Mouse (Mus musculus): ENCODE data around the gene Hbs1l. TPM values are rescaled to one million over a fixed set of nuclear protein-coding genes. Genes with fewer than 3 reads are reported as not detected.

Hbs1l gene
- 32.0 and 41.8 TPM in 2 replicates for polyA plus RNA-seq (2021; fragmentation: Nextera tagmentation)
- long read RNA-seq, experiment 1, transcript Hbs1l-201 (18 exons, 2,793 nt) = minor isoform, 9 of 347 reads
- long read RNA-seq, experiment 1, transcript Hbs1l-209 (18 exons, 2,733 nt) = major isoform, 265 of 347 reads
- long read RNA-seq, experiment 1, transcript Hbs1l-203 (5 exons, 2,625 nt) = minor isoform, 11 of 347 reads
- long read RNA-seq, experiment 1, partial matches to known transcripts = 21 of 347 reads
- long read RNA-seq, experiment 1, other reads (novel, unspliced or antisense) = 39 of 347 reads
- long read RNA-seq, experiment 2, transcript Hbs1l-209 (18 exons, 2,733 nt) = major isoform, 43 of 65 reads
- long read RNA-seq, experiment 2, partial matches to known transcripts = 7 of 65 reads
- long read RNA-seq, experiment 2, other reads (novel, unspliced or antisense) = 11 of 65 reads

DNA sequence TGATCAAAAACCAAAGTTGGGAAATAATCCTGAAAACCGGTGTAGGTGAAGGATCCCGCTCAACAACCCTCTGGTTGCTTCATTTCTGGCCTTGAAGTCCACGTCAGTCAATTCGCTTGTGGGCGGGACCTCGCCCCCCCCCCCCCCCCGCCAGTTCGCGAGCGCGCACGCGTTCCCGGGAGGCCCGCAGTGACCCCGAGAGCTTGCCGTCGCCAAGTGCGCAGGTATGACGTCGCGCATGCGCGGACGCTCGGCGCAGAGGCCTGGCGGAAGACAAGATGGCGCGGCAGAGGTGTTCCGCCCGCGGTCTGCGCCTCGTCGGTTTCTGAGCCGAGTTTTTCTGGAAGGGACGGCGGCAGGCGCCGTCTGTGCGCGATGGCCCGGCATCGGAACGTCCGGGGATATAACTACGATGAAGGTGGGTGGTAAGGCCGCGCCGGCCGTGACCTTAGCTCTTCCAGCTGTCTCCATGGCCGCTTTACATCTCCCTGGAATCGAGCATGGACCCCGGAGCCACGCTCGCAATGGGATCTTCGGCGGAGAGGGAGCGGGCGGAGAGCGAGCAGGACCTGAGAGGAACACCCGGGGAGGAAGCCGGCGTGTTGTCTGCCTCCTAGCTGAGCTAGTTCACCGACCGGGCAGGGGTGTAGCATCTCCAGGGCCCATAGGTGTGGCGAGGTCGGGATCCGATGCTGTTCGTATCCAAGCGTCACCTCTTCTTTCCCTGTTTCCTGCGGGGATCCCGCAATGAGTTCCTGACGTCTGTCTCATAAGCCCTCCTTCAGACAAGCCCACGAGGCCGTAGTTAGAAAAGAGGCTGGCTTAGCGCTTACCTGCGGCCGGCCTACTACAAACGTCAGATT is at the start of gene Hbs1l:
Gene Hbs1l, plus strand, starts transcription at position 221 of the 863 bp plus-strand sequence.

DNA sequence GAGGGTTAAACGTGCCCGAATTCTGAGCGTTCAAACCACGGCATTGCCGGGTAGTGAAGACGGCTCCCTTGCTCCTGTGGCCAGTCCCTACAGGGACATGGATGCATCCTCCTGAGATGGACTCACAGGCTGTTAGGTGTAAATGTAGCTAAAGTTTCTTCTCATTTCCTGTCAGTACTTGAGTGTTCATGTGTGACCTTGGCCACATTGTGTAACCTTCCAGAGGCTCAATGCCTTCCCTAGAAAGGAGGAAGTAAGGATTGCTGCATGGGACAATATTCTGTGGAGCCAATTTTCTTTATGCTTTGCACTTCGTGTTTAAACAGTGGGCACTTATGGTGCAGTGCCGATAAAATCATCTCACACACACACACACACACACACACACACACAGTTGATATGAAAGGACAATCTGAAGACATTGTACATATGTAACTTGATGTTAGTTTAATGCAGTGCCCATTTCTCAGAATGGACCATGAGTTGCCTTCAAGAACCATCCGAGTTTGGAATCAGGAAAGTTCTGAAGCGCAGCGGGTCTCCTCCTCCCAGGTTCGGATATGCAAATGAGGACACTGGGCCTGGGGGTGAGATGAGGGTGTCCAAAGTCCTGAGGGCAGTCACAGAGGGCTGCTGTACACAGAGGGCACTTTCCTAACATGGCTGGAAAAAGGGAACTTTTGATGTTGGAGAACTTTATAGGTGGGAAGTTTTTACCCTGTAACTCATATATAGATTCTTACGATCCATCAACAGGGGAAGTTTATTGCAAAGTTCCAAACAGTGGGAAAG is 81.1 kb downstream of the Hbs1l start, which contains the start of gene Aldh8a1:
Gene Aldh8a1, plus strand, starts transcription at position 610 of the 792 bp plus-strand sequence.

Other genes starting within 250 kb of the Hbs1l start
- gene Myb, start 135.0 kb upstream of the Hbs1l start, polyA plus RNA-seq (2021; fragmentation: Nextera tagmentation) = 0.42 and 0.54 TPM in 2 replicates
- gene Aldh8a1, start 81.3 kb downstream of the Hbs1l start, polyA plus RNA-seq (2021; fragmentation: Nextera tagmentation) = 0.10 TPM in 1 of 2 replicates, not detected in the other